Mouse (Mus musculus) regulatory T cell (primary cell): Measurements from ENCODE around the gene Alyref.

Source experiments
- in situ Hi-C: fragments of 300-600 bp; cut with MboI, MseI; formaldehyde crosslinking; loops from one replicate; pipeline ENCODE4 v1.15.1; 2025; ENCODE audit warnings: high pct_unique_total_duplicates

The Alyref gene

GRCm38 (mm10) chr11:120598283-120598989 lies at the start of gene Alyref, which contains the start of gene Anapc11:
TSS of gene Alyref (minus strand) at chr11:120598365.
TSS of gene Anapc11 (plus strand) at chr11:120598421.
- in situ Hi-C loops = no loop called here

- in situ Hi-C loops = no loop called here
Measured at GRCm38 (mm10) chr11:120647047-120647830, 49.1 kb upstream of the Alyref start.

- in situ Hi-C loops = no loop called here
Measured at GRCm38 (mm10) chr11:120643601-120643987, 45.4 kb upstream of the Alyref start, which contains the start of gene Pycr1. TSS of gene Pycr1 (minus strand) at chr11:120643769.

- in situ Hi-C loops = no loop called here
Measured at GRCm38 (mm10) chr11:120642939-120643600, 44.9 kb upstream of the Alyref start.

GRCm38 (mm10) chr11:120641869-120642268 lies 43.7 kb upstream of the Alyref start:
- in situ Hi-C loops = no loop called here

- in situ Hi-C loops = no loop called here
Measured at GRCm38 (mm10) chr11:120641255-120641654, 43.1 kb upstream of the Alyref start.

- in situ Hi-C loops = no loop called here
Measured at GRCm38 (mm10) chr11:120634810-120635209, 36.6 kb upstream of the Alyref start.

- in situ Hi-C loops = no loop called here
Measured at GRCm38 (mm10) chr11:120633520-120634343, 35.6 kb upstream of the Alyref start, which contains the start of gene Mafg. TSS of gene Mafg (minus strand) at chr11:120633600.

GRCm38 (mm10) chr11:120632559-120633519 lies 34.7 kb upstream of the Alyref start:
- in situ Hi-C loops = no loop called here

- in situ Hi-C loops = no loop called here
Measured at GRCm38 (mm10) chr11:120631726-120632448, 33.7 kb upstream of the Alyref start.

- in situ Hi-C loops = no loop called here
Measured at GRCm38 (mm10) chr11:120630881-120631725, 32.9 kb upstream of the Alyref start.

- in situ Hi-C loops = no loop called here
Measured at GRCm38 (mm10) chr11:120630401-120630871, 32.3 kb upstream of the Alyref start.

- in situ Hi-C loops = no loop called here
Measured at GRCm38 (mm10) chr11:120629911-120630310, 31.7 kb upstream of the Alyref start.

- in situ Hi-C loops = no loop called here
Measured at GRCm38 (mm10) chr11:120629341-120629730, 31.2 kb upstream of the Alyref start.

GRCm38 (mm10) chr11:120628601-120629340 lies 30.6 kb upstream of the Alyref start:
- in situ Hi-C loops = no loop called here

- in situ Hi-C loops = no loop called here
Measured at GRCm38 (mm10) chr11:120627468-120628300, 29.5 kb upstream of the Alyref start.
